Mouse (Mus musculus) right cerebral cortex, adult 2 months (tissue): ENCODE results near the gene Gm14744.
"Not testable (repeated sequence)": the region's sequence is repeated elsewhere in the genome, so short reads cannot be mapped to it uniquely, and the experiment has no call there.

Source experiments
- DNase-seq, 2 experiments: peaks; one replicate each; pipeline ENCODE4 v3.0.0; 2021 to 2022; ENCODE audit warnings: low spot score in 2 of 2

Gm14744 gene

DNA sequence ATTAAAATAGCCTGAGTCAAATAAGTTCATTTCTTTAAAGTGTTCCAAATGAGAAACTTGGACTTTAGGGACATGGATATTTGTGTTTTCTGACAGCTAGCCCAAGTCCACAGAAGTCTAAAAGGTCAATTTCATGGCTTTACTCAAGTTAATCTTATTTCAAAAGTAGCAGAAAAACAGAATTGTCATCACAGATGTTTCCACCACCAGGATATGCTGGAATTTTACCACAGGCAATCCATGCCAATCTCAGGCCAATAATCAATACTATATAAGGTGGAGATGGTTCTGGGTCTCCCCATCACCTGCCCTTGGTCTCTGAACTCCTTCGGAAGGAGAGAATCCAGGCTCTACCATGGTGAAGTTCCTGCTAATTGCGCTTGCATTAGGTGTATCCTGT, at the start of gene Gm14744:
TSS of gene Gm14744 (plus strand) at position 301 of the 400 bp plus-strand sequence.
- DNase-seq, result not testable (repeated sequence)

DNA sequence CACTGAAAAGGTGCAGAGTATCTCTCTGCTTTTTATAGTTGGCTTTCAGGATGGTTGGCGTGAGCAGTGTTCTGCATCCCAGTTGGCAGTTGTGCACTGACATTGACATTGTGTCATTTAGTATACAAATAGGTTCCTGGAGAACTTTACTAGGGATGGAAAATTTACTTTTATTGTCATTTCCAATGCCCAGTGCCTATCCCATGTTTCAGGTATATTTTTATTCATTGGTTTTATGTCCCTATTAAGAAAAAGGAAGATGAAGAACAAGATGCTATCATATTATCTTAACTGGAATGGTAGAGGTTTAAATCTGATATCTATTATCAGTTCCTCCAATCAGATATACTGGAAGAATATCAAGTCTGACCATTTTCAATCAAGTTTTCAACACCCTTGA, 11.0 kb upstream of the Gm14744 start, which contains the start of gene Pbsn:
TSS of gene Pbsn (minus strand) at position 101 of the 400 bp plus-strand sequence.
- DNase-seq, result no peak

DNA sequence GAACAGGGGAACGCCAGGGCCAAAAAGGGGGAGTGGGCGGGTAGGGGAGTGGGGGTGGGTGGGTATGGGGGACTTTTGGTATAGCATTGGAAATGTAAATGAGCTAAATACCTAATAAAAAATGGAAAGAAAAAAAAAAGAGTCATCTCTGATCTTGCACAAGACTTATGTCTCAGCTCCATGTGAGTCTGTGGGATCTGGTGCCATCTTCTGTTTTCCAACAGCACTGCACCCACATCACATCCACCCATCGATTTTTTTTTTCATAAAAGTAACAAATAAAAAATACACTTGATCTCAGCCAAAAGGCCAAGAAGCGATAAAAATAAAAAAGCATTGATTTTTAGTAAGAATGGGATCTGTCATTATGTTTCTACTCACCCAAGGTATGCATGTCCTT, 15.5 kb downstream of the Gm14744 start:
- peak in 1 of 2 experiments; percentile 4 for DNase-seq
